ENCODE assay signal across 14 mouse cellular contexts in the genomic region with DNA sequence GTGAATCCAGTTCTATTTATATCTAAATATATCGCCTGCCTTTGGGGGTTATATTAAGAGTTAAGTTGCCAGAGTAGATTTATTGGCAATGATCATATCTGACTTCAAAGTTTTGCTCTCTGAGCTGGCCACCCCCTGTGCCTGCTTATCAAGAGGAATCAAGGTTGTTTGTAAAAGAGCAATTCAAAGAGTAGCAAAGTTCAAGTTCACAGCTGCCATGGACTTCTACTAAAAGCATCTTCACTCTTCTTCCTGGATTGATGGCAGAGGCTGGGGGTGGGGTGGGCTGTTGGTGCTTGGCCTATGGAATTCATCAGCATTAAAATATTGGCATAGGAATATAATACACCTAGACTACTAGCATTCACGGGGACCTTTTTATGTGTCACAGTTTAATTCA.
"Had no signal": no experiment of that assay in that cellular context is flagged by ENCODE, and none has a peak within 500 bp of the region (broad histone marks: within the 10 kb centered on the region; RNA-seq: fewer than 3 reads in every experiment).

No protein-coding gene starts in this region.

- H3K27ac ChIP-seq: kidney, postnatal 0 days; limb, embryonic 13.5 days; liver, embryonic 14.5 days; midbrain, embryonic 12.5 days had no signal

- ATAC-seq: lung, postnatal 0 days had no signal

- H3K4me3 ChIP-seq: limb, embryonic 13.5 days; megakaryocyte, embryonic 14.5 days; midbrain, embryonic 12.5 days had no signal

- DNase-seq: kidney, adult 8-10 months; kidney, postnatal 36 days; left cerebral cortex, postnatal 4 days; lung, adult 2 months; lung, postnatal 4 days; spleen, adult 18-20 months; thymus, adult 18-20 months; thymus, postnatal 14 days had no signal

- H3K36me3 ChIP-seq: limb, embryonic 13.5 days; midbrain, embryonic 12.5 days had no signal

- H3K4me1 ChIP-seq: limb, embryonic 13.5 days had no signal

- H3K4me2 ChIP-seq: limb, embryonic 13.5 days; midbrain, embryonic 12.5 days had no signal

- H3K27me3 ChIP-seq: limb, embryonic 13.5 days; megakaryocyte, embryonic 14.5 days; midbrain, embryonic 12.5 days had no signal

- H3K9ac ChIP-seq: limb, embryonic 13.5 days; liver, embryonic 14.5 days; midbrain, embryonic 12.5 days had no signal

- H3K9me3 ChIP-seq: limb, embryonic 13.5 days; megakaryocyte, embryonic 14.5 days; midbrain, embryonic 12.5 days had no signal
